Mouse (Mus musculus) limb, embryonic 14.5 days (tissue): ENCODE results near the gene Gaa. TPM values are rescaled to one million over a fixed set of nuclear protein-coding genes. Genes with fewer than 3 reads are reported as not detected.
"Not testable (repeated sequence)": the region's sequence is repeated elsewhere in the genome, so short reads cannot be mapped to it uniquely, and the experiment has no call there.

Experiments used
- ATAC-seq: fragments of 200-750 bp; cut with Nextera tagmentation; 2 replicates; pipeline ENCODE4 v1.8.0; 2017; ENCODE audit warnings: low read depth, moderate number of reproducible peaks, moderate TSS enrichment; ENCODE audit not compliant: low FRiP score
- DNase-seq: peaks from one replicate; pipeline ENCODE4 v3.0.0-alpha.2; 2015; ENCODE audit warnings: low spot score
- H3K27ac ChIP-seq: fragments of 300-500 bp; sonication (generic); replicated peaks from 2 replicates; pipeline ENCODE4 v1.5.1; 2014; ENCODE audit warnings: low read depth, mild to moderate bottlenecking, low read length, moderate library complexity, mixed read lengths
- H3K27me3 ChIP-seq: fragments of 300-500 bp; sonication (generic); 2 replicates; pipeline ENCODE4 v1.6.1; 2014; ENCODE audit warnings: low read length, mixed read lengths; ENCODE audit not compliant: control insufficient read depth, insufficient read depth
- H3K36me3 ChIP-seq: fragments of 300-500 bp; sonication (generic); 2 replicates; pipeline ENCODE4 v1.6.1; 2014; ENCODE audit warnings: mild to moderate bottlenecking, low read length, moderate library complexity, mixed read lengths; ENCODE audit not compliant: control insufficient read depth, insufficient read depth
- H3K4me1 ChIP-seq: fragments of 300-500 bp; sonication (generic); 2 replicates; pipeline ENCODE4 v1.6.1; 2014; ENCODE audit warnings: antibody characterized with exemption, low read length, mixed read lengths; ENCODE audit not compliant: control insufficient read depth, insufficient read depth
- H3K4me2 ChIP-seq: fragments of 300-500 bp; sonication (generic); replicated peaks from 2 replicates; pipeline ENCODE4 v1.6.1; 2014; ENCODE audit warnings: low read depth, mild to moderate bottlenecking, low read length, moderate library complexity; ENCODE audit not compliant: severe bottlenecking
- H3K4me3 ChIP-seq: fragments of 300-500 bp; sonication (generic); replicated peaks from 2 replicates; pipeline ENCODE4 v1.5.1; 2014; ENCODE audit warnings: low read length
- H3K9ac ChIP-seq: fragments of 300-500 bp; sonication (generic); 2 replicates; pipeline ENCODE4 v1.6.1; 2014; ENCODE audit warnings: mild to moderate bottlenecking, low read depth, low read length, moderate library complexity; ENCODE audit not compliant: severe bottlenecking
- H3K9me3 ChIP-seq: fragments of 300-500 bp; sonication (generic); 2 replicates; pipeline ENCODE4 v1.6.1; 2016; ENCODE audit warnings: low read length; ENCODE audit not compliant: control insufficient read depth
- POLR2A ChIP-seq: fragments of 200-500 bp; IDR thresholded peaks from 2 replicates; pipeline ENCODE4 v1.8.0; 2012; ENCODE audit warnings: inconsistent platforms, mild to moderate bottlenecking, moderate library complexity, borderline replicate concordance; ENCODE audit not compliant: insufficient read depth, insufficient read length; ENCODE audit errors: extremely low read depth
- WGBS: fragments of 180-500 bp; shearing (Covaris S2); extraction: QIAGEN DNeasy Blood & Tissue Kit; methylation state at CpG from one replicate; pipeline ENCODE4 v1.1.7; 2014; 5-methylcytosine and 5-hydroxymethylcytosine counted together
- polyA plus RNA-seq, 2 experiments: library from polyadenylated mRNA; depleted of rRNA in 1 of 2; stranded (reverse) in 1 of 2; unstranded in 1 of 2; fragments of >200 nt; fragmentation: Nextera tagmentation in 1 of 2; extraction: Ambion mirVana in 1 of 2; gene quantifications; 2 replicates each; pipeline versions ENCODE4 v1.2.1 to v1.2.3; 2012 to 2014

The Gaa gene
- polyA plus RNA-seq, 2 experiments = 74.5 to 136 TPM

DNA sequence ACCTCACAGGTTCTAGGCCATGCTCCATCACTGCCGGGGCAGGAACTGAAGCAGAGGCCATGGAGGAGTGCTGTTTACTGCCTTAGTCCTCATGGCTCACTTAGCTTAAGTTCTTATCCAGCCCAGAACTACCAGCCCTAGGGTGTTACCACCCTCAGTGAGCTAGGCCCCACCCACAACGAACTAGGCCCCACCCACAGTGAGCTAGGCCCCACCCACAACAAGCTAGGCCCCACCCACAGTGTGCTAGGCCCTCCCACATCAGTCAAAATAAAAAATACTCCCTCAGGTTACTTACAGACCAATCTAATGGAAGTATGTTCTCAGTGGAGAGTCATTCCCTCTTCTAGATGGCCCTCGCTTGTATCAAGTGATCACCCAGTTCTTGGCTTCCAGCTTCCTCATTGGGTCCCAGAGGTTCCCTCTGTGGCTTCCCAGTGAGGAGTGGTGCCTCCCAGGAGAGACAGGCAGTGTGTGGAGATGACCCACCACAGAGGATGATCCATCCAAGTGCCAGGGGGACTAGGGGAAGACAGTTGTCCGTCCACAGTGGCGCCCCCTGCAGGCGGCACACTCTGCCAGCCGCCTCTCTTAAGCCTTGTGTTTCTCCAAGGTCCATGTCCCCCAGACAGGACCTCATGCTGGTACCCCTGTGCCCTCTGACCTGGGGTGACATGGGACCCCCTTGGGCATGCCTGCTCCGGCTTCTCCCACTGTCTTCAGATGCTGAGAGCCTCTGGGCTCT is 5.7 kb downstream of the Gaa start:
- ATAC-seq (no peak), DNase-seq (no peak)
- peaks cover 48% of the 10 kb centered on the region for H3K36me3 ChIP-seq
- no peak overlapping the region for H3K9ac ChIP-seq
- no peak for TF ChIP-seq POLR2A
- 0 out of 2 replicates have a peak, but pooled peaks cover 3% of the 10 kb centered on the region for H3K4me1 ChIP-seq
- no peaks in the 10 kb centered on the region for H3K9me3 ChIP-seq
- no peaks in the 10 kb centered on the region for H3K27me3 ChIP-seq
- 87% methylated on average over 8 of the region's 8 CpGs for WGBS
- no peak overlapping the region for H3K4me2 ChIP-seq
- H3K4me3 ChIP-seq = no peak overlapping the region
- no peak overlapping the region for H3K27ac ChIP-seq

DNA sequence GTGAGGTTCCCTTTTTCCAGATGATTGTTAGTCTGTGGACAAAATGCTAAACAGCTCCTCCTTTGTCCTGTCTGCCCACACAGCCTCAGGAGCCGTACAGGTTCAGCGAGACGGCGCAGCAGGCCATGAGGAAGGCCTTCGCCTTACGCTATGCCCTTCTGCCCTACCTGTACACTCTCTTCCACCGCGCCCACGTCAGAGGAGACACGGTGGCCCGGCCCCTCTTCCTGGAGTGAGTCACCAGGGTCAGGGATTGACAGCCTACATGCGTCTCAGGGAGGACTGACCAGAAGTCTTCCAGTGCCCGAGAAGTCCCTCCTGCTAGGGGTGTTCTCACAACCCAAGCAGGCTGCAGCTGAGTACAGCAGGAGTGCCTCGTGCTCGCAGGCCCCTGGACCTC is 13.3 kb downstream of the Gaa start:
- Histone ChIP-seq H3K9ac (no peak overlapping the region), H3K4me3 (no peak overlapping the region), H3K4me1 (no peaks in the 10 kb centered on the region), H3K27me3 (no peaks in the 10 kb centered on the region), H3K9me3 (no peaks in the 10 kb centered on the region), H3K36me3 (peaks cover 65% of the 10 kb centered on the region), H3K27ac (no peak overlapping the region), H3K4me2 (no peak overlapping the region)
- no peak for TF ChIP-seq POLR2A
- no peak for ATAC-seq
- 86% methylated on average over 15 of the region's 15 CpGs for WGBS
- DNase-seq = no peak

DNA sequence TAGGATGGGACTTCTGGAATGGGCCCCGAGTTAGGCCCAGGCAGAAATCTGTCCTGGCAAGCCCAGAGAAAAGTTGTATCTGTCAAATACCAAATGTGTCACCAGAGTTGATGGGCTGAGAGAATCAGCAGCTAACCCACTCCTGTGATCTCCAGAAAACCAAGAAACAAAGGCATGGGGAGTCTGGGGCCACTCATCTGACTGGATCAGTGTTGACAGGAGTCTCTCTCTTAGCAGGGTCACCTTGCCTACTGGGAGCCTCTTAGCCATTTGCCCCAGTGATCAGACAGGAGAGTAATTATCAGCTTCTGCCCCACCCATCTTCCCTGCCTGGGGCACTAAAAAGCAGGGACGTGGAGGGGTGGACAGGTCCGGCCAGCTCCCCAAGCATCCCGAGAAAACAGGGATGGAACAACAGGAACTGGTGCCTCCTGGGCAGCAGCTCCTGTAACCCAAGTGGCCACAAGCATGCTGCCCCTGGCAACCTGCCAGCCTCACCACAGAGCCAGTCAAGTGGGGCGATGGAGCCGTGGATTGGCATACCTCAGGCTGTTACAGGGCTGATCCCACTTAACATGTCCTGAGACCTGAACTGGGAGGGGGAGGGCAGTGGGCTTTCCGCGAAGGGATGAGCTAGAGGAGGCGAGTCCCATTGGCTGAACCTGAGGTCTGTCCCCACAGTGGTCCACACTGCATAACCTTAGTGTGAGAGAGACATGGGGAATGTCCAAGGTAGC is 18.3 kb downstream of the Gaa start:
- DNase-seq (no peak), ATAC-seq (no peak)
- Histone ChIP-seq H3K27ac (no peak overlapping the region), H3K4me1 (no peaks in the 10 kb centered on the region), H3K27me3 (no peaks in the 10 kb centered on the region), H3K4me2 (no peak overlapping the region), H3K9ac (no peak overlapping the region), H3K36me3 (peaks cover 82% of the 10 kb centered on the region), H3K4me3 (no peak overlapping the region), H3K9me3 (no peaks in the 10 kb centered on the region)
- WGBS = 55% methylated on average over 9 of the region's 9 CpGs
- no peak for TF ChIP-seq POLR2A

DNA sequence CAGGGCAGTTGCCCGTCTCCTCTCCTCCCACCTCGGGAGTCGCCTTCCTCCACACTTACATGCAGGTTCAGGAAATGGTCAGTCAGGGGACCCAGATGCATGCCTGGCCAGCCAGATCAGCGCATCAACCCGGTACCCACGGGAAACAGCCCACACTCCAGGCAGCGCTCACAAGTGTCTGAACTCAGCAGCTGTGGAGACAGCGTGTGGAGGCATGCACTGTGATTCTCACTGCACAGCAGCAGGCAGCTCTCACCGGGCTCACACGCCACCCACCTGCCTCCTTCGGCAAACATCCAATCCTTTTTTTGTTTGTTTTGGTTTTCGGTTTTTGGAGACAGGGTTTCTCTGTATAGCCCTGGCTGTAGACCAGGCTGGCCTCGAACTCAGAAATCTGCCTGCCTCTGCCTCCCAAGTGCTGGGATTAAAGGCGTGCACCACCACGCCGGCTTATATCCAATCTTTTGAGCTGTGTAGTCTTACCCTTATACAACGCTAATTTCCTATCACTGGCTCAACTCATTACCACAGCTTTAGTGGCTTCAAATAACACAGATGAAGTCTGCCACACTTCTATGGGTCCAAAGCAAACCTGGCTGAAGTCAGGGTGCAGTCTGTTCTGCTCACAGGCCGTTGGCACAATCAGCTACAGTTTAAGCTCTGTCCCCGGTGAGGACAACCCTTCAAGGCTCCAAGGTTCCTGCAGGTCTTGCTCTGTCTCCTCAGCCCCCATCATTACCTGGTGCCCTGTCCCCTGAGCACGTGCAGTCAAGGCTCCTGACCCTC is 19.7 kb downstream of the Gaa start:
- WGBS = 92% methylated on average over 20 of the region's 20 CpGs

DNA sequence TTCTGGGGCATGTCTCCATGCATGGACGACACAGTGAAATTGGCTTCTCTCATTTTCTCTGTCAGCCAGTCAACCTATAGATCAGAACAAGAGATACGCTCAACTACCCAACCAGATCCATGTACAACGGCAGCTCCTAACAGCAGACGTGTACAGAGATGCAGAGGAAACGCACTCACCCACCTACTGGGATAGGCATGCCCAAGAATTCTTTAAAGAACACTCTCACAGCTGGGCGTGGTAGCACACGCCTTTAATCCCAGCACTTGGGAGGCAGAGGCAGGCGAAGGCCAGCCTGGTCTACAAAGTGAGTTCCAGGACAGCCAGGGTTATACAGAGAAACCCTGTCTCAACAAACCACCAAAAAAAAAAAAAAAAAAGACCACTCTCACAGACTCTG is 25.2 kb downstream of the Gaa start:
- WGBS = 98% methylated on average over 8 of the region's 8 CpGs
- ATAC-seq = not testable (repeated sequence)

More for the DNA sequence above, 19.7 kb downstream of the Gaa start:
- ATAC-seq = no peak
- Histone ChIP-seq H3K9me3 (no peaks in the 10 kb centered on the region), H3K36me3 (peaks cover 83% of the 10 kb centered on the region), H3K27me3 (no peaks in the 10 kb centered on the region), H3K4me2 (no peak overlapping the region), H3K9ac (no peak overlapping the region), H3K4me3 (no peak overlapping the region), H3K27ac (no peak overlapping the region), H3K4me1 (no peaks in the 10 kb centered on the region)
- DNase-seq = no peak
- TF ChIP-seq POLR2A = no peak

More for the DNA sequence above, 25.2 kb downstream of the Gaa start:
- not testable (repeated sequence) for H3K4me1 ChIP-seq, DNase-seq, H3K9ac ChIP-seq, H3K27ac ChIP-seq, H3K27me3 ChIP-seq, H3K9me3 ChIP-seq, H3K4me2 ChIP-seq, H3K4me3 ChIP-seq
- H3K36me3 ChIP-seq = peaks cover 93% of the 10 kb centered on the region
